Mouse (Mus musculus) CH12.LX (cell line): ENCODE data around the gene Gtf2ird2. TPM values are rescaled to one million over a fixed set of nuclear protein-coding genes. Genes with fewer than 3 reads are reported as not detected.

Source experiments
- DNase-seq: peaks from one replicate; pipeline ENCODE4 v3.0.0-alpha.2; 2013; ENCODE audit errors: extremely low read depth
- H3K27ac ChIP-seq: 2 replicates; pipeline ENCODE4 v1.5.1; 2012; ENCODE audit warnings: low read depth, mild to moderate bottlenecking, control low read depth, moderate library complexity; ENCODE audit not compliant: insufficient read depth
- H3K27me3 ChIP-seq: replicated peaks from 2 replicates; pipeline ENCODE3; 2012; ENCODE audit warnings: inconsistent platforms
- H3K36me3 ChIP-seq, 2 experiments: replicated peaks in 1 of 2; 2 replicates each; pipeline versions ENCODE3 to v1.6.1; 2012; ENCODE audit warnings: inconsistent platforms in 1 of 2, low read length in 1 of 2, mild to moderate bottlenecking in 1 of 2, mixed read lengths in 1 of 2, moderate library complexity in 1 of 2; ENCODE audit not compliant: control insufficient read depth in 1 of 2, insufficient read depth in 1 of 2
- H3K4me1 ChIP-seq, 2 experiments: 2 replicates each; pipeline ENCODE4 v1.6.1; 2012; ENCODE audit warnings: inconsistent platforms in 1 of 2, moderate library complexity in 1 of 2; ENCODE audit not compliant: insufficient read depth in 2 of 2, control insufficient read depth in 1 of 2
- H3K4me2 ChIP-seq: 2 replicates; pipeline ENCODE4 v1.6.1; 2012; ENCODE audit warnings: low read depth, mild to moderate bottlenecking, control low read depth; ENCODE audit not compliant: poor library complexity, insufficient read depth, severe bottlenecking
- H3K4me3 ChIP-seq, 3 experiments: fragments of 150-350 bp in 1 of 3; sonication (generic) in 1 of 3; replicated peaks in 1 of 3; 2 replicates each; pipeline versions ENCODE3 to v1.5.1; 2011 to 2012; ENCODE audit warnings: low read depth in 2 of 3, low read length in 2 of 3, mild to moderate bottlenecking in 2 of 3, moderate library complexity in 2 of 3, control low read depth in 1 of 3, improper control_type of control experiment in 1 of 3, inconsistent platforms in 1 of 3, mixed read lengths in 1 of 3; ENCODE audit not compliant: poor library complexity in 1 of 3
- H3K79me2 ChIP-seq: replicated peaks from 2 replicates; pipeline ENCODE4 v1.6.1; 2012; ENCODE audit warnings: mild to moderate bottlenecking, moderate library complexity; ENCODE audit not compliant: control insufficient read depth, poor library complexity, insufficient read depth, severe bottlenecking; ENCODE audit errors: extremely low read depth
- H3K9ac ChIP-seq: 2 replicates; pipeline ENCODE4 v1.6.1; 2012; ENCODE audit warnings: low read depth, mild to moderate bottlenecking, control low read depth, moderate library complexity; ENCODE audit not compliant: insufficient read depth
- H3K9me3 ChIP-seq: replicated peaks from 2 replicates; pipeline ENCODE3; 2012; ENCODE audit warnings: low read length, inconsistent platforms, mixed read lengths
- CHD1 ChIP-seq: IDR thresholded peaks from 2 replicates; pipeline ENCODE4 v1.6.1; 2012; ENCODE audit warnings: low read depth, low read length, improper control_type of control experiment, inconsistent platforms
- CHD2 ChIP-seq: IDR thresholded peaks from 2 replicates; pipeline ENCODE4 v1.6.1; 2011; ENCODE audit warnings: low read length, improper control_type of control experiment
- CTCF ChIP-seq, 2 experiments: IDR thresholded peaks in 1 of 2; conservative IDR thresholded peaks in 1 of 2; 2 replicates each; pipeline ENCODE4 v1.5.1; 2011 to 2012; ENCODE audit warnings: low read depth in 2 of 2, low read length in 2 of 2, improper control_type of control experiment in 1 of 2, inconsistent platforms in 1 of 2, mild to moderate bottlenecking in 1 of 2, moderate library complexity in 1 of 2
- E2F4 ChIP-seq: IDR thresholded peaks from 2 replicates; pipeline ENCODE4 v1.6.1; 2011; ENCODE audit warnings: low read depth, low read length, improper control_type of control experiment; ENCODE audit not compliant: insufficient replicate concordance
- EP300 ChIP-seq: IDR thresholded peaks from 2 replicates; pipeline ENCODE4 v1.6.1; 2011; ENCODE audit warnings: low read length, improper control_type of control experiment
- ETS1 ChIP-seq: conservative IDR thresholded peaks from 2 replicates; pipeline ENCODE4 v1.6.1; 2012; ENCODE audit warnings: low read depth, mild to moderate bottlenecking, inconsistent platforms, low read length, improper control_type of control experiment, moderate library complexity
- GABPA ChIP-seq: IDR thresholded peaks from 2 replicates; pipeline ENCODE4 v1.6.1; 2012; ENCODE audit warnings: low read depth, low read length, improper control_type of control experiment, inconsistent platforms; ENCODE audit not compliant: insufficient replicate concordance
- HCFC1 ChIP-seq: IDR thresholded peaks from 2 replicates; pipeline ENCODE4 v1.6.1; 2012; ENCODE audit warnings: low read depth, mild to moderate bottlenecking, inconsistent platforms, low read length, improper control_type of control experiment
- MAFK ChIP-seq: IDR thresholded peaks from 2 replicates; pipeline ENCODE4 v1.6.1; 2011; ENCODE audit warnings: low read length, improper control_type of control experiment; ENCODE audit not compliant: insufficient replicate concordance
- MAX ChIP-seq: IDR thresholded peaks from 2 replicates; pipeline ENCODE4 v1.6.1; 2011; ENCODE audit warnings: low read length, improper control_type of control experiment
- MEF2A ChIP-seq: IDR thresholded peaks from 2 replicates; pipeline ENCODE4 v1.6.1; 2014; ENCODE audit warnings: low read depth, mild to moderate bottlenecking, inconsistent platforms, low read length, improper control_type of control experiment, borderline replicate concordance
- MXI1 ChIP-seq: IDR thresholded peaks from 2 replicates; pipeline ENCODE4 v1.6.1; 2011; ENCODE audit warnings: mild to moderate bottlenecking, low read depth, low read length, improper control_type of control experiment
- NELFE ChIP-seq: IDR thresholded peaks from 2 replicates; pipeline ENCODE4 v1.6.1; 2011; ENCODE audit warnings: low read depth, low read length, improper control_type of control experiment
- NRF1 ChIP-seq: IDR thresholded peaks from 2 replicates; pipeline ENCODE4 v1.6.1; 2014; ENCODE audit warnings: low read depth, mild to moderate bottlenecking, inconsistent platforms, low read length, improper control_type of control experiment, moderate library complexity
- PAX5 ChIP-seq: IDR thresholded peaks from 2 replicates; pipeline ENCODE4 v1.6.1; 2012; ENCODE audit warnings: low read length, inconsistent platforms, mixed read lengths
- POLR2AphosphoS2 ChIP-seq: IDR thresholded peaks from 2 replicates; pipeline ENCODE4 v1.6.1; 2011; ENCODE audit warnings: low read depth, low read length, improper control_type of control experiment
- RAD21 ChIP-seq: IDR thresholded peaks from 2 replicates; pipeline ENCODE4 v1.6.1; 2011; ENCODE audit warnings: low read depth, mild to moderate bottlenecking, low read length, improper control_type of control experiment, moderate library complexity
- RCOR1 ChIP-seq: conservative IDR thresholded peaks from 2 replicates; pipeline ENCODE4 v1.6.1; 2012; ENCODE audit warnings: low read depth, mild to moderate bottlenecking, inconsistent platforms, low read length, improper control_type of control experiment
- SMC3 ChIP-seq: IDR thresholded peaks from 2 replicates; pipeline ENCODE4 v1.6.1; 2011; ENCODE audit warnings: low read depth, low read length, improper control_type of control experiment
- TBP ChIP-seq: conservative IDR thresholded peaks from 2 replicates; pipeline ENCODE4 v1.6.1; 2011; ENCODE audit warnings: low read depth, low read length, improper control_type of control experiment
- UBTF ChIP-seq: IDR thresholded peaks from 2 replicates; pipeline ENCODE4 v1.6.1; 2012; ENCODE audit warnings: low read depth, mild to moderate bottlenecking, inconsistent platforms, low read length, improper control_type of control experiment, moderate library complexity
- USF1 ChIP-seq: IDR thresholded peaks from 2 replicates; pipeline ENCODE4 v1.6.1; 2014; ENCODE audit warnings: low read depth, mild to moderate bottlenecking, inconsistent platforms, low read length, improper control_type of control experiment
- ZNF384 ChIP-seq: IDR thresholded peaks from 2 replicates; pipeline ENCODE4 v1.6.1; 2012; ENCODE audit warnings: low read depth, low read length, improper control_type of control experiment, inconsistent platforms
- dilution Hi-C: fragments of 300-500 bp; cut with MboI; formaldehyde crosslinking; loops from 2 replicates; pipeline ENCODE4 v1.14.3; 2020; ENCODE audit warnings: low sequenced_read_pairs; ENCODE audit not compliant: extremely low pct_unique_long_range_greater_than_20kb, extremely low pct_ligation_motif_present
- in situ Hi-C: fragments of 300-500 bp; cut with MboI; formaldehyde crosslinking; loops from 3 replicates; pipeline ENCODE4 v1.14.3; 2019; ENCODE audit warnings: low sequenced_read_pairs, low pct_ligation_motif_present, low pct_unique_long_range_greater_than_20kb, mixed read lengths
- polyA plus RNA-seq: library from polyadenylated mRNA; unstranded; fragments of >175 nt; gene quantifications from 2 replicates; pipeline ENCODE4 v1.2.1, GENCODE M21; 2012; ENCODE audit warnings: low read depth; ENCODE audit not compliant: insufficient read length
- total RNA-seq, 2 experiments: library from RNA; depleted of rRNA; stranded (reverse); fragments of 300-350 nt in 1 of 2; fragments of >200 nt in 1 of 2; gene quantifications; 2 replicates each; pipeline ENCODE4 v1.2.3; 2012 to 2014

The Gtf2ird2 gene
- total and polyA plus RNA-seq, 3 experiments: 1.9 to 9.7 (median 4.7) TPM

- TF ChIP-seq SMC3: no peak
- TF ChIP-seq RAD21: no peak
- TF ChIP-seq CTCF (conservative IDR thresholded peaks at IDR 0.05 in 1 of 2, IDR thresholded peaks at IDR 0.05 in 1 of 2; ENCODE audit: low read depth in 2 of 2, low read length in 2 of 2): no peak
- TF ChIP-seq UBTF: no peak
- no peak for TF ChIP-seq HCFC1
- TF ChIP-seq, all 38 proteins: peak for 0
- Histone ChIP-seq H3K4me1 (peaks cover 0 to 25% of the 10 kb centered on the region in 2 experiments; a peak in 2 of 4 replicates), H3K4me2 (no peak overlapping the region), H3K36me3 (peaks cover 85 to 92% of the 10 kb centered on the region in 2 experiments), H3K79me2 (no peaks in the 10 kb centered on the region), H3K27ac (no peak overlapping the region), H3K9ac (no peak overlapping the region), H3K4me3 (no peak overlapping the region), H3K27me3 (no peaks in the 10 kb centered on the region), H3K9me3 (peaks cover 5% of the 10 kb centered on the region)
- in situ Hi-C loops (no loop called here), dilution Hi-C loops (no loop called here)
- no peak for DNase-seq
Observed at GRCm38 (mm10) chr5:134151895-134152294, 31.9 kb upstream of the Gtf2ird2 start.

GRCm38 (mm10) chr5:134155916-134156466, 27.8 kb upstream of the Gtf2ird2 start:
- in situ Hi-C loops: no loop called here
- Histone ChIP-seq H3K27me3 (no peaks in the 10 kb centered on the region), H3K9me3 (peaks cover 2% of the 10 kb centered on the region), H3K4me1 (no peaks in the 10 kb centered on the region), H3K27ac (no peak overlapping the region), H3K36me3 (peaks cover 79 to 92% of the 10 kb centered on the region in 2 experiments), H3K4me3 (no peak overlapping the region), H3K79me2 (no peaks in the 10 kb centered on the region; the same call in 1 of the 2 replicates), H3K9ac (no peak overlapping the region), H3K4me2 (no peak overlapping the region)
- no peak for DNase-seq
- dilution Hi-C loops: no loop called here
- no peak for TF ChIP-seq USF1
- TF ChIP-seq CHD2: no peak
- no peak for TF ChIP-seq SMC3
- no peak for TF ChIP-seq E2F4
- TF ChIP-seq TBP: no peak
- TF ChIP-seq MAFK: no peak
- TF ChIP-seq MAX: no peak
- no peak for TF ChIP-seq NRF1
- TF ChIP-seq EP300: no peak
- no peak for TF ChIP-seq ETS1
- TF ChIP-seq ZNF384: no peak
- TF ChIP-seq POLR2AphosphoS2: no peak
- no peak for TF ChIP-seq RCOR1
- TF ChIP-seq PAX5: no peak
- no peak for TF ChIP-seq MXI1
- TF ChIP-seq MEF2A: no peak
- no peak for TF ChIP-seq UBTF
- no peak for TF ChIP-seq CHD1
- no peak for TF ChIP-seq NELFE
- no peak for TF ChIP-seq GABPA
